Mouse (Mus musculus) forebrain, embryonic 16.5 days (tissue): Measurements from ENCODE around the gene Kmt5c. TPM values are rescaled to one million over a fixed set of nuclear protein-coding genes. Genes with fewer than 3 reads are reported as not detected.
A peak's percentile ranks its signal among the peaks of the same experiment; 100 is the strongest.

Experiments used
- ATAC-seq: fragments of 200-750 bp; cut with Nextera tagmentation; 2 replicates; pipeline ENCODE4 v1.8.0; 2017; ENCODE audit warnings: mild to moderate bottlenecking, moderate library complexity
- H3K27ac ChIP-seq: fragments of 300-500 bp; sonication (generic); 2 replicates; pipeline ENCODE4 v1.5.1; 2014; ENCODE audit warnings: low read length, control low read depth
- H3K27me3 ChIP-seq: fragments of 300-500 bp; sonication (generic); replicated peaks from 2 replicates; pipeline ENCODE4 v1.6.1; 2014; ENCODE audit warnings: low read length; ENCODE audit not compliant: control insufficient read depth, insufficient read depth
- H3K36me3 ChIP-seq: fragments of 300-500 bp; sonication (generic); 2 replicates; pipeline ENCODE4 v1.6.1; 2014; ENCODE audit not compliant: control insufficient read depth, insufficient read depth
- H3K4me1 ChIP-seq: fragments of 300-500 bp; sonication (generic); replicated peaks from 2 replicates; pipeline ENCODE4 v1.6.1; 2014; ENCODE audit warnings: low read length; ENCODE audit not compliant: control insufficient read depth, insufficient read depth
- H3K4me2 ChIP-seq: fragments of 300-500 bp; sonication (generic); 2 replicates; pipeline ENCODE4 v1.6.1; 2014; ENCODE audit warnings: mild to moderate bottlenecking, low read length, control low read depth
- H3K4me3 ChIP-seq: fragments of 300-500 bp; sonication (generic); replicated peaks from 2 replicates; pipeline ENCODE4 v1.5.1; 2014; ENCODE audit warnings: mild to moderate bottlenecking, low read length, control low read depth
- H3K9ac ChIP-seq: fragments of 300-500 bp; sonication (generic); replicated peaks from 2 replicates; pipeline ENCODE4 v1.6.1; 2014; ENCODE audit warnings: low read depth, low read length, control low read depth
- H3K9me3 ChIP-seq: fragments of 300-500 bp; sonication (generic); 2 replicates; pipeline ENCODE4 v1.6.1; 2016; ENCODE audit warnings: low read length; ENCODE audit not compliant: control insufficient read depth
- WGBS: fragments of 180-500 bp; shearing (Covaris S2); extraction: QIAGEN DNeasy Blood & Tissue Kit; methylation state at CpG from one replicate; pipeline ENCODE4 v1.1.7; 2014; 5-methylcytosine and 5-hydroxymethylcytosine counted together
- polyA plus RNA-seq: library from polyadenylated mRNA; unstranded; fragments of >200 nt; fragmentation: Nextera tagmentation; extraction: Ambion mirVana; gene quantifications from 2 replicates; pipeline ENCODE4 v1.2.1, GENCODE M21; 2015

Gene Kmt5c
- polyA plus RNA-seq, 1 experiment from 2014 or later, result 66.9 TPM

GRCm38 (mm10) chr7:4741672-4742481, 2.0 kb downstream of the Kmt5c start:
- 76% methylated on average over 21 of the region's 21 CpGs for WGBS
- Histone ChIP-seq H3K4me2 (peak overlapping the region; percentile 86), H3K36me3 (no peaks in the 10 kb centered on the region), H3K4me3 (no peak overlapping the region), H3K27me3 (no peaks in the 10 kb centered on the region), H3K9ac (no peak overlapping the region), H3K9me3 (no peaks in the 10 kb centered on the region), H3K27ac (no peak overlapping the region; the same call in 1 of the 2 replicates), H3K4me1 (peaks cover 31% of the 10 kb centered on the region)
- no peak for ATAC-seq

- H3K9me3 ChIP-seq, result no peaks in the 10 kb centered on the region
- no peak overlapping the region for H3K9ac ChIP-seq
- H3K36me3 ChIP-seq, result no peaks in the 10 kb centered on the region
- no peak overlapping the region for H3K4me3 ChIP-seq
- peaks cover 31% of the 10 kb centered on the region for H3K4me1 ChIP-seq
- H3K27ac ChIP-seq, result no peak overlapping the region
- no peaks in the 10 kb centered on the region for H3K27me3 ChIP-seq
- no peak for ATAC-seq
- 88% methylated on average over 6 of the region's 6 CpGs for WGBS
- no peak overlapping the region for H3K4me2 ChIP-seq
Observed at GRCm38 (mm10) chr7:4742482-4742819, 2.5 kb downstream of the Kmt5c start.

GRCm38 (mm10) chr7:4743354-4743753, 3.4 kb downstream of the Kmt5c start:
- ATAC-seq, result no peak
- 71% methylated on average over 2 of the region's 2 CpGs for WGBS
- no peak overlapping the region for H3K4me2 ChIP-seq
- no peaks in the 10 kb centered on the region for H3K36me3 ChIP-seq
- no peaks in the 10 kb centered on the region for H3K27me3 ChIP-seq
- H3K9me3 ChIP-seq, result no peaks in the 10 kb centered on the region
- no peak overlapping the region for H3K4me3 ChIP-seq
- no peak overlapping the region for H3K9ac ChIP-seq
- H3K27ac ChIP-seq, result no peak overlapping the region
- H3K4me1 ChIP-seq, result peaks cover 30% of the 10 kb centered on the region

- Histone ChIP-seq H3K36me3 (no peaks in the 10 kb centered on the region), H3K4me2 (no peak overlapping the region), H3K27me3 (no peaks in the 10 kb centered on the region), H3K27ac (no peak overlapping the region), H3K9ac (no peak overlapping the region), H3K4me3 (no peak overlapping the region), H3K4me1 (peaks cover 21% of the 10 kb centered on the region), H3K9me3 (no peaks in the 10 kb centered on the region)
- WGBS, result 95% methylated on average over 6 of the region's 6 CpGs
- no peak for ATAC-seq
Observed at GRCm38 (mm10) chr7:4744886-4745285, 5.0 kb downstream of the Kmt5c start.

GRCm38 (mm10) chr7:4746326-4746980, 6.5 kb downstream of the Kmt5c start:
- H3K27me3 ChIP-seq, result no peaks in the 10 kb centered on the region
- 82% methylated on average over 22 of the region's 22 CpGs for WGBS
- peaks cover 11% of the 10 kb centered on the region for H3K4me1 ChIP-seq
- H3K36me3 ChIP-seq, result no peaks in the 10 kb centered on the region
- no peak overlapping the region for H3K27ac ChIP-seq
- H3K4me3 ChIP-seq, result no peak overlapping the region
- no peak overlapping the region for H3K4me2 ChIP-seq
- ATAC-seq, result no peak
- no peaks in the 10 kb centered on the region for H3K9me3 ChIP-seq
- H3K9ac ChIP-seq, result no peak overlapping the region

- H3K9me3 ChIP-seq, result no peaks in the 10 kb centered on the region
- no peak overlapping the region for H3K4me2 ChIP-seq
- no peak overlapping the region for H3K4me3 ChIP-seq
- ATAC-seq, result no peak
- H3K36me3 ChIP-seq, result no peaks in the 10 kb centered on the region
- H3K4me1 ChIP-seq, result peaks cover 9% of the 10 kb centered on the region
- no peaks in the 10 kb centered on the region for H3K27me3 ChIP-seq
- H3K9ac ChIP-seq, result no peak overlapping the region
- no peak overlapping the region for H3K27ac ChIP-seq
- 82% methylated on average over 9 of the region's 9 CpGs for WGBS
Observed at GRCm38 (mm10) chr7:4747156-4747899, 7.4 kb downstream of the Kmt5c start.

GRCm38 (mm10) chr7:4748321-4748720, 8.4 kb downstream of the Kmt5c start:
- ATAC-seq, result no peak
- Histone ChIP-seq H3K4me3 (no peak overlapping the region), H3K27me3 (no peaks in the 10 kb centered on the region), H3K27ac (no peak overlapping the region), H3K36me3 (no peaks in the 10 kb centered on the region), H3K4me1 (peaks cover 15% of the 10 kb centered on the region), H3K4me2 (no peak overlapping the region), H3K9ac (no peak overlapping the region), H3K9me3 (no peaks in the 10 kb centered on the region)
- 82% methylated on average over 4 of the region's 4 CpGs for WGBS

GRCm38 (mm10) chr7:4749169-4749568, 9.3 kb downstream of the Kmt5c start:
- Histone ChIP-seq H3K27ac (no peak overlapping the region), H3K9me3 (no peaks in the 10 kb centered on the region), H3K4me1 (peaks cover 15% of the 10 kb centered on the region), H3K36me3 (no peaks in the 10 kb centered on the region), H3K4me2 (no peak overlapping the region), H3K9ac (no peak overlapping the region), H3K4me3 (no peak overlapping the region), H3K27me3 (no peaks in the 10 kb centered on the region)
- ATAC-seq, result no peak
- WGBS, result 85% methylated on average over 2 of the region's 2 CpGs
